Mouse (Mus musculus) erythroblast, embryonic 14.5 days (primary cell): ENCODE data around the gene Pnpla7.

ENCODE experiments used
- GATA1 ChIP-seq: IDR thresholded peaks from 2 replicates; pipeline ENCODE4 v1.6.1; 2012; ENCODE audit warnings: low read length, inconsistent platforms, mixed read lengths
- TAL1 ChIP-seq: IDR thresholded peaks from 3 replicates; pipeline ENCODE4 v1.6.1; 2012; ENCODE audit warnings: low read length, inconsistent platforms, mixed read lengths

DNA sequence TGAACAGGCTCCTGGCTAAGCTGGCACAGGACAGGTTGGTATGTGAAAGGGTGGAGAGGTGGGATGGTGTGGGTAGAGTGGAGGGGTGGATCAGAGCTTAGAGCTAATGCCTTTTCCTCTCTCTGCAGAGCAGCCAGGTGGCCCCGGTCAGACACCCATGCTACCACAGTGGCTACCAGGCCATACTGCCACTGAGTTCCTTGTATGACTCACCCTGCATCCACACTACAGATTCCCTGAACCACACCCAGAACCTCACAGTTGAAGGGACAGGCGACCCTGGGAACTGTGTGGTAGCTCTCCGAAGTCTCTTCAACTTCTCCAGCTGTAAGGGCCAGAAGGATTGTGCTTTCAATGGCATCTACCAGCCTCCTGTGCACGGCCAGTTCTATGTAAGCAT lies 107.9 kb downstream of the Pnpla7 start:
- TF ChIP-seq GATA1 (no peak), TAL1 (no peak)
